7 mouse cellular contexts compared by ENCODE assay signal in the genomic region with DNA sequence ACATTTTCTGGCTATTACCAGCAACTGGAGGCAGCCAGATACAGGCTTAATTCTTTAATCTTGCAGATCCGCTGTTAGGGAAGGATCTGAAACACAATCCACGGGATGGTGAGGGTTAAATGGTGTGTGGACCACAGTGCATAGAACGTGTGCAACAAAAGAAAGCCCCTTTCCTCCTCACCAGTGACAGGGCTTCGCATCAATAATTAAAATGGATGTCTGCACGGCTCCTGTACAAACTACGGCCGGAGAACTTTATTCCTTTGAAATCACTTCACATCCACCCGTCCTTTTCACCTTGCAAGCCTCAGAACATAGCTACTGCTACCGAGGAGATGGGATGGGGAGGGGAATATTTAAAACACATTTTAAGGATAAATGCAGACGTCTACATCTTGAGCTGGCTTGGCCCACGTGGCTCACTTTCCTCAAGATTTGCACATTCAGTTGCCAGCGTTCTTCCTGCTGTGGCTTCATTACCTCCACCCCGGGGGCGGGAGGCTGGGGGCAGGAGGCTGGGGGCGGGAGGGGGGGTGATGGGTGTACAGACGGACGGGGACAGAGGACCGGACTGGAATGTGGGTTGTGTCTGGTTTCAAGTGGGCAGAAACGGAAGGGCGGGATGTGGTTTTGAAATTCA. TPM values are rescaled to one million over a fixed set of nuclear protein-coding genes. Genes with fewer than 3 reads are reported as not detected.
A peak's percentile ranks its signal among the peaks of the same experiment; 100 is the strongest.
DNase-seq lines count a peak whose midpoint lies in the region; ATAC-seq and TF ChIP-seq lines count a peak whose summit lies in the region.

No protein-coding gene starts in this region.

- 0 out of 2 replicates have a peak overlapping the region, but pooled peaks have one; percentile 20 for H3K4me3 ChIP-seq in E14TG2a.4 (replicated peaks; ENCODE audit: low read length)
- H3K4me3 ChIP-seq in forebrain, postnatal 0 days (ENCODE audit: low read depth, low read length) = peak overlapping the region; percentile 21
- H3K4me3 ChIP-seq in macrophage (ENCODE audit: inconsistent target) = no peak overlapping the region; the same call in 1 of the 2 replicates

- peaks cover 4% of the 10 kb centered on the region; the same call in 1 of the 2 replicates for H3K27me3 ChIP-seq in E14TG2a.4 (ENCODE audit: insufficient read depth, low read length)
- H3K27me3 ChIP-seq in forebrain, postnatal 0 days (ENCODE audit: insufficient read depth, low read length) = no peaks in the 10 kb centered on the region

- TF ChIP-seq CTCF in E14TG2a.4 (conservative IDR thresholded peaks at IDR 0.05; ENCODE audit: low read length) = no peak
- no peak for TF ChIP-seq CTCF in forebrain, postnatal 0 days (IDR thresholded peaks at IDR 0.05; ENCODE audit: low read depth)

- peaks cover 24% of the 10 kb centered on the region for H3K4me1 ChIP-seq in E14TG2a.4 (replicated peaks; ENCODE audit: low read depth, low read length)
- H3K4me1 ChIP-seq in forebrain, postnatal 0 days (ENCODE audit: insufficient read depth) = 0 out of 2 replicates have a peak, but pooled peaks cover 15% of the 10 kb centered on the region

- under 1% methylated on average over 20 of the region's 20 CpGs for WGBS in forebrain, postnatal 0 days
- 11% methylated on average over 19 of the region's 20 CpGs for WGBS in macrophage (ENCODE audit: missing documents)

- peak overlapping the region; percentile 42 for H3K9ac ChIP-seq in forebrain, postnatal 0 days

- DNase-seq in ES-CJ7 (ENCODE audit: low read depth, low spot score) = peak; percentile 26
- peak; percentile 69 for DNase-seq in forebrain, postnatal 0 days
- no peak for DNase-seq in gastrocnemius, postnatal 25 days
- DNase-seq in cerebellum, adult 9-10 months = no peak
- no peak for DNase-seq in lung, postnatal 14 days

- peak overlapping the region; percentile 66 for H3K27ac ChIP-seq in forebrain, postnatal 0 days (ENCODE audit: low read depth, low read length)
- H3K27ac ChIP-seq in macrophage = peak overlapping the region; percentile 8; the same call in 1 of the 2 replicates

- H3K4me2 ChIP-seq in forebrain, postnatal 0 days (ENCODE audit: low read depth) = peak overlapping the region; percentile 57

- H3K9me3 ChIP-seq in E14TG2a.4 (ENCODE audit: low read length) = peaks cover 3% of the 10 kb centered on the region; the same call in 1 of the 2 replicates
- H3K9me3 ChIP-seq in forebrain, postnatal 0 days (ENCODE audit: low read length) = no peaks in the 10 kb centered on the region

- H3K36me3 ChIP-seq in E14TG2a.4 (ENCODE audit: insufficient read depth, low read length) = no peaks in the 10 kb centered on the region
- no peaks in the 10 kb centered on the region for H3K36me3 ChIP-seq in forebrain, postnatal 0 days (ENCODE audit: insufficient read depth)
- H3K36me3 ChIP-seq in macrophage (ENCODE audit: inconsistent target) = no peaks in the 10 kb centered on the region

- no peaks in the 10 kb centered on the region for H3K79me2 ChIP-seq in macrophage (ENCODE audit: inconsistent target)

- peak; percentile 60 for ATAC-seq in forebrain, postnatal 0 days

RNA-seq across cellular contexts. Expression of a gene that starts 53.3 kb away (rescaled TPM):
- not detected in 2 replicates for total RNA-seq in forebrain, postnatal 0 days (2014; rRNA removed)
- not detected in 2 replicates for polyA plus RNA-seq in forebrain, postnatal 0 days (2015; fragmentation: Nextera tagmentation; extraction: Ambion mirVana)
- not detected for total RNA-seq in macrophage (2018; cell fraction: chromatin; rRNA removed)
- not detected for total RNA-seq in macrophage (2018; cell fraction: cytosol; rRNA removed)
- not detected for total RNA-seq in macrophage (2018; cell fraction: nucleus; rRNA removed)
- not detected in 3 replicates for polyA plus RNA-seq in macrophage (2018)
- not detected for total RNA-seq in gastrocnemius, postnatal 25 days (2021)

Comparison
In these comparisons a context has a peak if more than half of its experiments do, and no peak if none do; other contexts are left out.
1. DNase-seq: peak in ES-CJ7 (single experiment) and forebrain, postnatal 0 days (single experiment); none in gastrocnemius, postnatal 25 days (single experiment), cerebellum, adult 9-10 months (single experiment) and lung, postnatal 14 days (single experiment).